Mouse (Mus musculus): ENCODE data around the gene Sgtb.
A peak's percentile ranks its signal among the peaks of the same experiment; 100 is the strongest.

Gene Sgtb

DNA sequence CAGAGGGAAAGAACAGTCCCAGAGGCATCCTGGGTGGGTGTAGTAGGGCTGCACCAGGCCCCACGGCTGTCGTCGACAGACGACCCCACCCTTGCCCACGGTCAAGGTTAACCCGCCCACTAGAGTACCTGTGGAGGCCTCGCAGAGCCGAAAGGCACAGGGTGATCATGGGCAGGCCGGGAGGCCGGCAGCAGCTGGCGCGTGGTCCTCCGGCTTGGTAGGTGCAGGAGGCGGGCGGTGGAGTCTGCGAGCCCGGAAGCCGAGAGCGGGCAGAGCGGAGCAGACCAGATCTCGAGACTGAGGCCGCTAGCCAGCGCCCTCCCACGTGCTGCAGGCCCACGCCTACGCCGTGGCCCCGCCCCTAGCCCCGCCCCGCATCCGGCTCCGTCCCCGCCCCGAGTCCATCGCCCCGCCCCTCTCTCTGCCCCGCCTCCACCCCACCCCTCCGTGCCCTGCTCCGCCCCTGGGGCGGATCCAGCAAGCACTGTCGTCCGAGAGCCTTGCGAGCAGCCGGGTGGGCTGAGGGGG is at the start of gene Sgtb, which contains the start of gene Nln:
TSS of gene Sgtb (plus strand) at position 454 of the 528 bp plus-strand sequence.
TSS of gene Nln (minus strand) at position 327 of the 528 bp plus-strand sequence.
- peak; percentile 93 for DNase-seq (ENCODE audit: low spot score)

DNA sequence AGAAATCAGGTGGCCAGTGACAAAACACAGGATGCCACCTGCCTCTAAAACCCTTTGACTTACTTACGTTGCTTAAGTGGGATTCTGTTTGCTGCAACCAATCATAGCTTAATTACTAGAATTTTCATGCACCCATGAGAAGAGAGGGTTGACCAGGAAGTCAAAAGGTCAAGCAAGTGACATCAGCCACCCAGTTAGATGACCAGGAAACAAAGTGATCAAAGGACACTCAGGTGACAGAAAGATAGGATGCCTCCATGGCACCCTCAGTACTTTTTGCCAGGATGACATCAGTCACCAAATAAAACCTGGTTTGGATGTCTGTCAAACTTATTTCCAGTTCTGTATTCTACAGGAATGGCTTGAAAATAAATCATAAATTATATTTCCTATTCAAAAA is 49.3 kb upstream of the Sgtb start:
- no peak for DNase-seq (ENCODE audit: low spot score)

DNA sequence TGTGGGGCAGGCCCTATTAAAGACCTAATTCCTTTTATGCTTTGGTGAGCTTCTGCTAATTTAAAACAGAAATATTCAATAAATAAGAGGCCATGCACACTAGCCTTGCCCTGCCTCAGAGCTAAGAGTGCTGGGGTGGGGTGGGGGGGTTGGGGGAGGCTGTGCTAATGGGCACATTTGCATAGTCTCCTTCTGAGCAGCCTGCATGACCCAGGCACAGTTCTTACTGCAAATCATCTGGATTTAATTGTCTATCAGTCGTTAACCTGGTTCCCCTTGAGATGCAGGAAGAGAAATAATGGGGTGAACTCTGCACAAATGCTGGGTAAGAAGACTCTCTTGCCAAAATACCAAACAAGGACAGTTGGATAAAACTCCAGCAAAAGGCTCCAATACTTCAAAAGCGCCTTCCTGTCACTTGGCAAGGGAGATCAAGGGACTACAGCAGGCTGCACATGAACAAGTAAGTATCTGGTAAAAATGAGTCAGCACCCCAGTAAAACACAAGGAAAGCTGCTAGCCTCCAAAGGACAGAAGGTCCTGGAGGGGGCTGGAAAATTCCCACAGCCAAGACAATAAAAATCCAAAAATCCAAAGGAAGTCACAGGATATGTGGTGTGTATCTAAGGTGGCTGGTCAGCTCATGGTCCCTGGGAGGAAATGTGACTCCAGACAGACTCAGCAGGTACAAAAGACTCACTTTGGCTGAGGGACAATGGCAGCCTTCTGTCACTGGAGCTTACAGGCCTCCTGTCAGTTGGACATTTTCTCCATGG is 47.4 kb upstream of the Sgtb start:
- DNase-seq (ENCODE audit: low spot score) = no peak

DNA sequence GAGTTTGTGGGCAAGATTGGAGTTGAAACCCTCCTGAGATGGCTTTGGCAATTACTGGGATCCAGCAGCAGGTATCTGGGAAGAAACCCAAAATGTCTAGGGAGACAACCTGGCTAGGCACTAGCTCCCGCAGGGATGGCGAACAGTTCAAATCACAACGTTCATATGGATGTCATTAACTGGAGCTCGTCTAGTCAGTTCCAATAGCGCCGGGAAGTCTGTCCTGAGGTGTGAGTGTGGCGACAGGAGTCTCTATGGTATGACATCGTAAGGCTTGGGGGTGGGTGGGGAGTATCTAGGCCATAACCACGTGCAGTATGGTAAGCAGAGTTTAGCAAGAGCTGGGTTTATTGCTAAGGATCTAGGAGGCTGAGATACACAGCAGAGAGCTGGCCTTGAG is 46.5 kb upstream of the Sgtb start:
- DNase-seq (ENCODE audit: low spot score) = no peak

DNA sequence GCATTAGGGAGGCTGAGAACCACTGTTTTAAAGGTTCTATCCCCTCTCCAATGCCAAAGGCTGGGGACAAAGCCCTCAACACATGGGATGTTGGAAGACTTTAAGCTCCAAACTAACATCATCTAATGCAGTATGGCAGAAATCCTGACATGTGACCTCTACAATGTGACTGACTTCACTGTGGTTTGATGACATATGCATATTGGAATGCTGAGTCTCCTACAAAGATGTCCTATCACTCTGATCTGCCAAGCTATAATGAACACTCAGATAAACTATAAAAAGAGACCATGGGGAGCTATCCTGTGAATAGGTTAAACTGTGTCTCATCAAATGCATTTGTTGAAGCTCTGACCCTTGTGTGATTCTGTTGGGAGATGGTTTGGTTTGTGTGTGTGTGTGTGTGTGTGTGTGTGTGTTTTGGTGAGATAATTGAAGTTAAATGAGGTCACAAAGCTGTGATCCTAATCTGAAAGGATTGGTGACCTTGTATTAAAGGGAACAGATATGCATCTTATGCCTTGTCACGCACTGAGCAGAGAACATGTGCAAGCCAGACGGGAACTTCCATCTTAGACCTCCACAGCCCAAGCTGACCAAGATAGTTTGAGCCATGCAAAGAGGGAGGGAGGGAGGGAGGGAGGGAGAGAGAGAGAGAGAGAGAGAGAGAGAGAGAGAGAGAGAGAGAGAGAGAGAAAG is 43.7 kb upstream of the Sgtb start:
- peak; percentile 47 for DNase-seq (ENCODE audit: low spot score)

DNA sequence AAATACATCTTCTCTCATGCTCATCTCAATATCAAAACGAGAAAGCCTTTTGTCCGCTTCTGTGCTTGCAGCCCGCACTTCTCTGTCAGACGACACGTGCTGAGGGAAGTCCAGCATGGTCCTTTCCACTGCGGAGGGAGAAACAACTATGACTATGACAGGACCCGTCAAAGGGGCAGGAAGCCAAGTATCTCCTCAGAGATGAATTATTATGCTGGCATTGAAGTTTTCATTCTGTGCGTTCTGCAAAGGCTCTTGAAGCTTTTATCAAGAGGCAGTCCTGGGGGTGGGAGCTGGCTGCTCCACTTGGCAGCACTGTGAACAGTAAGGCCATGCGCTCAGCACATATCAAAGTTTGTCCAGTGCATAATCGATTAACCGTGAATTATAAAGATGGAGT is 40.3 kb upstream of the Sgtb start:
- DNase-seq (ENCODE audit: low spot score) = no peak

DNA sequence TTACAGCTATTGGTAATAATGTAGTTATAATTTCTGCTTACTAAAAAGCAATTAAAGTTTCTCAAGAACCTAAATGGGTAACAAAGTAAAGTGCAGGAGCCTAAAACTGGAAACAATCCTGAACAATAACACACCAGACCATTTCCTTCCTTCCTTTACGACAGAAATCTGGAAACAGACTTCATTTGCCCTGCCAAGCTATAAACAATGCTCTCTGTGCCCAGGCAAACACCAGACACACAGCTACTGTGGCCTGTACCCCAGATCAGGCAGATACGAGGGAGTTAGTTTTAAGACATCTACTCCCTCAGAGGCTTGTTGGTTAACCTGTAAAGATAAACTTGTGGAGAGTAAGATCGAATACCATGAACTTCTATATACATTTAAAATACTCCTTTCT is 38.8 kb upstream of the Sgtb start:
- no peak for DNase-seq (ENCODE audit: low spot score)

DNA sequence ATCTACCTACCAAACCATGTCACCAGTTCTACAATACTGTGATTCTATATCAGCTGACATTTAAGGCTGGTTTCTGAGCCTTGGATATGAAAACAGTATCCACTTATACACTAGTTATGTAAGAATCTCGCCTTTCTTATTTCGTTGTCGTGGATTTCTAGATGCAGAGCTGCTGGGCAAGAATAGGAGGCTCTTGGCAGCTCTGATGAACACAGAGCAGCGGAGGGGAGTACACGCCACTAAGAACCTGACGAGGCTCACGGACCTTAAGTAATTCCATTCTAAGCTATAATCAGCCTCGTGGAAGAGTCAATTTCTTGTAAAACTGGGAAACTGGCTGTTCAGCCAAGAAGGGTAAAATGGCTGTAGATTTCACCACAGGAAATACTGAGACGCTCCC is 37.2 kb upstream of the Sgtb start:
- DNase-seq (ENCODE audit: low spot score) = no peak

DNA sequence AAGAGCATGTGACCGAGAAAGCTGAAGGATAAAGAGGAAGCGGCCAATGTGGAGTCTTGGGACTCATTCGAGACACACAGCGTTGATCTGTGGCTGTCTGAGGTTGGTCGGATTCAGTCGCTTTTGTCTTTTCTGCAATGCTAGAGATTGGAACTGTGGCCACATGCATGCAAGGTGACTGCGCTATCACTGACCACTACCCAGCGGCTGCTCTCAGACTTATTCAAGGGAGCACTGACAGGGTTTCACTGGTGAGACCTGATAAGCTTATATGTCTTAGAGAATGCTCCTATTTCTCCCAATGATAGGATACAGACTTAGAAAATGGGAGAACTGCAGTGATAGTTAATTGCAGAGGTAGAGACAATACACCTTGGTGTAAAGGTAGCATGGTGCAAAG is 35.3 kb upstream of the Sgtb start:
- no peak for DNase-seq (ENCODE audit: low spot score)

DNA sequence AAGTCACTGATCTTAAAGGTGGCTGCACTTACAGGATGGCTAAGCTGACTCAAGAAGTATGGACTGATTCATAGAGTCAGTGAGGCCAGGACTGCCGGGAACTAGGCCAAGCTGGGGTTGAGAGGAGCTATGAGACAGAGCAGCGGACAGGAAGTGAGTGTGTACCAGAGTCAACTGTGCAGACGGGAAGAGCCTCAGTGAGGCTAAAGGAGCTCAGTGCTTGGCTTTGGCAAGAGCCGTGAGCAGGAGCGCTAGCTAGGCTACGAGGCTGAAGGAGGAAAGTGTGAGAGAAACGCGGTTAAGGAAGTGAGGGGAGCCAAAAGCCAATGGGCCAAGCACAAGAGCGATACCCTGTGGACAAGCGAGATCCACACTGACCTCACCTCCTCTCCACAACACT is 34.8 kb upstream of the Sgtb start:
- DNase-seq (ENCODE audit: low spot score) = no peak

DNA sequence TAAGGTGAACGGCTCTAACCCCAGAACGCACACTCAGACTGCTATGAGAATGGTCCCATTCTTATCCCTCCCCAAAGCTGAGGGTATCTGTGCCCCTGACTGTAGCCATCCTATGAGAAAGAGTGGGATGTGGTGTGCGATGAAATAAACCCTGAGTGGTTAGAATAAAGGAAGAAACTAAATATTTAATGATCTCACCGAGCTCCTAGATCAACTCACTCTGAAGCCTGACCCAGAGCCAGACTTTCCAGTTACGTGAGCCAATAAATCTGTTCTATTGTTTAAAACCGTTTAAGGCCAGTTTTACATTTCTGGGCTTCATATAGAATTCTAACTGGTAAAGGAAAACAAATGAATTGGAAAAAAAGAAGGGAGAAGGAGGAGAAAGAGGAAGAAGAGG is 32.5 kb upstream of the Sgtb start:
- DNase-seq (ENCODE audit: low spot score) = no peak

DNA sequence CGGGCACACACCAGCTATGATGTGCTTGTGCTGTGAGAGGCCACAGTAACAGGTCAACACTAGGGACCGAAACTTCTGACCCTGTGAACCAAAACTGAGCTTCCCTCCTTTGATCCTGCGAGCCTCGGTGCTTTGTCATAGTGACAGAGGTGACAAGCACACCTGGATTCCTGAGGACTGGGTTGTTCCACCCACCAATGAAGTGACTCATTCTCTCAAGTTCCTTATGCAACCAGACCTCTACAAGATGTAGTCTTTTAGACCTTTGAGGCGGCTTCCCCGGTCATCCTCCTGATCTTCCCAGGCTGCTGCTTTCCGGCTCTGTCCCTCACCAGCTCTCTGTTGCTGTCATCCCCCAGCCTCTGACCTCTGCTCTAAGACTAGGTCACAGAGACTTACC is 27.0 kb upstream of the Sgtb start:
- no peak for DNase-seq (ENCODE audit: low spot score)

DNA sequence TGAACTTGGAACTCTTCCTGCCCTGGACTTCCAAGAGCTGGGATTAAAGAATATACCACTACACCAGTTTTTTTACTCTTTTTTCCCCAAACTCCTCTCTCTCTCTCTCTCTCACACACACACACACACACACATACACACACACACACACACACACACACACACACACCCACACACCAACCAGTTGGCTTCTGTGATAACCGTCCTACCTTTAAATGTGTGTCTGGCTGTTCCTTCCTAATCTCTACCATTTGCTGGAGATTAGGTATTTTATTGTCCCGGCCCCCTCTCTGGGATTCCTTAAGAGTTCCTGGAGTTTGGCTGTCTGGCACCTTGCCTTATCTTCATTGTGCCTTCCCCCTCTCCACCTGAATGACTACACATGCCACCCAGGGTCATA is 24.9 kb upstream of the Sgtb start:
- DNase-seq (ENCODE audit: low spot score) = no peak

DNA sequence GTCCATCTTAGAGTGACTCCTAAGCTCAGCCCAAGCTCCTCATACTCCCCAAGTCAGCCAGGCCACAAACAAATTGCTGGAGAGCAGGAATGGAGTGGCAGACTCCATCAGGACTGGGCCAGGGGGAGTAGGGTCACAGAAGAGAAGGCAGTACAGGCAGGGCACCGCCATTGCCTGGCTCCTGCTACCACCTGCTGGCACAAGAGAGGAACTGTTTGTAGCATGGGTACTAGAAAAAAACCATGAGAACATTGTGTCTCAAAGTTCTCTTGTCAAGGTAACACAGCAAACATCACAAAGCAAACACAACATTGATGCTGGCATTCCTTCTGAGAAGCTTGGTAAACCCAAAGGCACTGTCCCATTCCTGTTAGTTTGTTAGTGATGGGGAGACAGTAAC is 20.2 kb upstream of the Sgtb start:
- DNase-seq (ENCODE audit: low spot score) = peak; percentile 70

DNA sequence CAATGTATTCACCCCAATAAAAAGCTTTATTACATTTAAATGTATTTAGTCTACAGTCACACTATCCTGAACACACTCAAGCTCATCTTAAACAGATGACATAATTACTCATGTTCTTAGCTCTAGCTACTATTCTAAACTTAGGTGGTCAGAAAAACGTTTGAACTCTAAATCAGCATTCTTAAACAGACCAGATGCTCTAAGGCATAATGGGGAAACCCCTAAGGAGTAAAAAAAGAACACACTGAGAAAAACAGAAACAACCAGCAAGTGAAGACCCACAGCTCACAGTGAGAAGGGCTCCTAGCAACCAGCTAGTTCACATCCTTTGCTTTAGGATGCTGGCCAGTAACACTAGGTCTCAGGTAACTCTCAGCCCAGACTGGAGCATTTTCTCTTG is 17.8 kb upstream of the Sgtb start:
- no peak for DNase-seq (ENCODE audit: low spot score)

DNA sequence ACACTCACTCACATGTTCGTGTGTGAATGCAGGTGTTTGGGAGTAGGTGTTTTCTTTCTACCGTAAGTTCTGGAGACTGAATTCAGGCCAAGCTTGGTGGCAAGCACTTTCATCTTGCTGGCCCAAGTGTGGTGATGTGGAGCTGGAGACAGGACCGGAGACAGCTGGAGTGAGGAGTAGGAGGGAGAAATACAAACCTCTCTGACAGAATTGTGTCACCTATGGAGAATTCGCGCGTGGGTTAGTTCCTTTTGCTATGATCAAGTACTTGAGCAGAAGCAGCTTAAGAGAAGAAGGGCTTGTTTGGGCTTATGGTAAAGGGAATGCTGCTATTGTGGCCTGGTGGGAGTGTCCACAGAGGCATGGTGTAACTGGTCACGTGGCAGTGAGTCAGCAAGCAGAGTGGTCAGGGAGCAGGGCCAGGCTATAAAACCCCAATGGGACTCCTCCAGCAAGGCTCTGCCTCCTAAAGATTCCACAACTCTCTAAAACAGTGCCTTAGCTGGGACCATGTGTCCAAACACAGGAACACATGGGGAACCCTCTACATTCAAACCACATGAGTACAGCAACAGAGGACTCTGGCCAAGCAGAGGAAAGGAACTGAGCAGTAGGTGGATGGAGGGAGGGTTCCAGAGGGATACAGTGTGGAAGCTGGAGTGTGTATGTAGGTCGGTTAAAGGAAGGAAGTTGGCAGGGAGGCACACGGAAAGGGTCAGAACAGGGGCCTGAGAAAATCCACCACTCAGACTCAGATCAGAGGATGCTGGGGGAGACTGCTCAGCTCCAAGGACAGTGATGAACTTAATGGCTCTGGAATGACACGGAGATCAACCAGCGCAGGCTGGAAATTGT is 14.8 kb upstream of the Sgtb start:
- no peak for DNase-seq (ENCODE audit: low spot score)

DNA sequence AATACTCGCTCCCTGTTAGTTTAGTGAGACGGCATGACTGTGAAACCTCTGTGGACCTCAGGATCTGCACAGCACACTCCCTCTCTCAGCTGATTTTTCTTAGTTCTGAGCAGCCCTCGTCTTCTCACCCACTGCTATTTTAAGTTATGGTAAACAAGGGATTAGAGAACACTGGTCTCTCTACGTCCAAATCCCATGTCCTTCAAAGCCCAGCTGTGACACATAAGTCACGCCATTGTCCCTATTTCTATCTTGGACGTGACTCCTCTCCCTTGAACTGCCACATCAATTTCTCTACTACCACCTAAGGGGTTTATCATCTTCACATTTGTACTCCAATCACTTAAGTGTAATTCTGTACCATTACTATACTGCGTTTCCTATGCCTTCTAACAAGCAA is 13.6 kb upstream of the Sgtb start:
- no peak for DNase-seq (ENCODE audit: low spot score)

DNA sequence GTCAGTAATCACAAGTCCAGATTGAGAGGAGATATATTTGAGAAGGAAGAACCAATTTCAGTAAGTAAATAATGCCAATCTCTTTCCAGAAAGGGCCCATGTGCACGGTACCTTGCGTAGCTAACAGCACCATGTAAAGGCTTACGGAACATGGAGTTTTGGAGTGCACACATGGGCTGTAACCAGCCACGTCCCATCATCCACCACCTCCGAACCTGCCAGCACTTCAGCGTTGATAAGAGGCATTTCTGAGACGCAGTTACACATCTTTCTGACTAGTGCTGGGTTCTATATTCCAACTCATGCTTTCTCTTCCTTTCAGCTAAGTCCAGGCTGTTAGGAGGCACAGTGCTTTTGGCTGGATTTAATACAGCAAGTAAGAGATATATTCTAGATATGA is 12.4 kb upstream of the Sgtb start:
- no peak for DNase-seq (ENCODE audit: low spot score)

DNA sequence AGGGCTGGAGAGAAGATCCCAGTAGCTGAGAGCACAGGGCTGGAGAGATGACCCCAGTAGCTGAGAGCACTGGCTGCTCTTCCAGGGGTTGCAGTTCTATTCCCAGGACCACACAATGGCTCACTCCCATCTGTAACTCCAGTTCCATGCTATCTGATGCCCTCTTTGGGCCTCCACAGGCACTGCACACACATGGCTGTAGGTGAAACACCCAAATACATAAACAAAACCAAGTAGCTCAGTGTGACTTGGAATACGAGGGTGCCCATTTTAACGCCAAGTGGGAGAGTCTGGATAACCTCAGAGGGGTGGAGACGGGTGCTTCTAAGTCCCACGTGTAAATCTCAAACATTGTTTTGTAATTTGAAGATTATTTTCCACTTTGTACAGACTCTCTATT is 9.1 kb upstream of the Sgtb start:
- DNase-seq (ENCODE audit: low spot score) = no peak

DNA sequence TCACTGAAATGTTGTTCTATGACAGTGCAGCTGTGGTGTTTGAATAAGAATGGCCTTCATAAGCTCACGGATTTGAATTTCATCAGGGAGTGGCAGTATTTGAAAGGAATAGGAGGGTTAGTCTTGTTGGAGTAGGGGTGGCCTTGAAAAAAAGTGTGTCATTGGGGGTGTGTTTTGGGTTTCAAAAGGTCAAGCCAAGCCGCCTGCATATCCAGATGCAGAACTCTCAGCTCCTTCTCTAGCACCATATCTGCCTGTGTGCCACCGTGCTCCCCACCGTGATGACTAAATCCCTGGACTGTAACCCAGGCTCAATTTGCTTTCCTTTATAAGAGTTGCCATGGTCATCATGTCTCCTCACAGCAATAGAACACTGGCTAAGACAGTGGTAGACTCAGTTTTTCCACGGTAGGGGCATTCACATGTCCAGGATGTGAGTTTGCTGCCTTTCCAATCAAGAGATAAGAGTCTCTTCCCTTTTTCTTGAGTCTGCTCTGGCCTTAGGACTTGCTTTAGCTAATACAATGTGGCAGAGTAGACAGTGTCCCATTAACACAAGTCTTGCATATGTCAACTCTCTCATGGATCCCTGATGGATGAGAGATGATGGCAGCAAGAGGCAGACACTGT is 7.8 kb upstream of the Sgtb start:
- no peak for DNase-seq (ENCODE audit: low spot score)

DNA sequence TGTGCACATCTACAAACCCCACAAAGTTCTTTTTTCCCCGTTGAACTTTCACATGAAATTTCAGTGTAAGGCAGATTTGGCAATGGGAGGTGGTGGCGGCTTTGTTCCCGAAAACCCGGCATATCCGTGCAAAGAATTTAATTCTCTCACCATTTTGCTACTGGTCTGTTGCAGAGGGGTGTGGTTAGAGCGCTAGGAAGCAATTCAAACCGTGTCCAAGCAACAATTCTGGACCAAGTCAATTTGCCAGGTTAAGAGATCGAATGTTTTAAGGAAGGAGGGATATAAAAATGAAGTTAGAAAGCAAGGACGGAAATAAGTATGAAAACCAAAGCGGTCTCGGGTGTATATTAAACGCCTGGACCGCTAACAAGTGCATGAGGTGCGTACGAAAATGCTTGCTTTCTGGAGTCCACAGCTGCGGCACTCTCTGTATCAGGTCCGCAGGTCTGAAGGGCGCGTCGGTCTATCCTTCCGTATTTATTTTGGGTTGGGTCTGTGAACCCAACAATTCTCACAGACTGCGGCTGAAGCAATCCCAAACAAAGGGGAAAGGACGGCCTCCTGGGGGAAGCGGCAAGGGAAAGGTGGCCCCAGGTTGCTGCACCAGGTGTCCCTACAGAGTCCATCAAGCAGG is 772 bp upstream of the Sgtb start:
- peak; percentile 27 for DNase-seq (ENCODE audit: low spot score)
